Mouse (Mus musculus): ENCODE results near the gene Ccp110.

Ccp110 gene

GRCm38 (mm10) chr7:118728846-118729587 lies 16.7 kb downstream of the Ccp110 start:
- no peak for DNase-seq (ENCODE audit: low spot score in 2 of 2)

DNA sequence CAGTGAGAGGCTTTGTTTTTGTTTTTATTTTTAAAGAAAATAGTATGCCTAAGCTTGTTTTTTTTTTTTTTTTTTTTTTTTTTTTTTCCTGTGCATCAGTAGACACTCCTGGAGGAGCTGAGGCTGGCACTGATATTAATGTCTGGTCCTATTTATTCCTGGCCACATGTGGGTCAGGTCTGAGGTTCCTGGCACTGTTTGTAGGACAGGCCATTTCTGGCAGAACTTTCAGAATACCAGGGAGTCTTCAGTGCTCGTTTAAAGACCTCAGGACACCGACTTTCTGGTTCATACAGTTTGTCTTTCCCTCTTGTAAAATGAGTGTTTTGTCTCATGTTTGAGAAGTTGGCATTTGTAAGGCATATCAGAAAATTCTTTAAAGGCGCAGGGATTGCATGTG lies 19.4 kb downstream of the Ccp110 start:
- no peak for DNase-seq (ENCODE audit: low spot score in 2 of 2)

- no peak for DNase-seq (ENCODE audit: low spot score in 2 of 2)
These were observed 20.9 kb downstream of the Ccp110 start for GRCm38 (mm10) chr7:118733225-118733624.

GRCm38 (mm10) chr7:118738730-118739129 lies 26.4 kb downstream of the Ccp110 start:
- DNase-seq (ENCODE audit: low spot score in 2 of 2), result no peak

GRCm38 (mm10) chr7:118739975-118740531 lies 27.7 kb downstream of the Ccp110 start, which contains the start of gene Vps35l:
Gene Vps35l (plus strand): TSS chr7:118740226.
- DNase-seq (ENCODE audit: low spot score in 2 of 2), result peak; percentile 65 to 86

GRCm38 (mm10) chr7:118740532-118741338 lies 28.4 kb downstream of the Ccp110 start:
- peak; percentile 86 to 97 for DNase-seq (ENCODE audit: low spot score in 2 of 2)

DNA sequence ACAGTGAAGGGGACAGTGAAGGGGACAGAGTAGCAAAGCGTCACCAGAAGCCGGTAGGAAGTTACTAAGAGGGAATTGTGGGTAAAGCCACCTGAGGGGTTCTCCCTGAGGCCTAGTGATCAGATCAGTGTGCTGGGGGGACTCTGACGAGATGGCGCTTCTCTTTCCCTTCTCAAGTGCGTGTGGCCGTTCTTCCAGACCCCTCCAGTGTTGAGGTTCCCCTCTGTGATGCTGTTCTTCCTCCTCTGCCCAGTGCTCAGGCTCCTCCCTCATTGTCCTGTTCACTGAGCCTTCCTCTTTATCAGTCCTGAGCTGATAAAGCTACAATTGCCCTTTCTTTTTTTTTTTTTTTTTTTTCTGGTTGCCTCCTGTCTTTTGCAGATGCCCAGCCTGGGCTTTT lies 29.9 kb downstream of the Ccp110 start:
- DNase-seq (ENCODE audit: low spot score in 2 of 2), result no peak

- DNase-seq (ENCODE audit: low spot score in 2 of 2), result no peak
These were observed 32.4 kb downstream of the Ccp110 start for GRCm38 (mm10) chr7:118744766-118745165.

DNA sequence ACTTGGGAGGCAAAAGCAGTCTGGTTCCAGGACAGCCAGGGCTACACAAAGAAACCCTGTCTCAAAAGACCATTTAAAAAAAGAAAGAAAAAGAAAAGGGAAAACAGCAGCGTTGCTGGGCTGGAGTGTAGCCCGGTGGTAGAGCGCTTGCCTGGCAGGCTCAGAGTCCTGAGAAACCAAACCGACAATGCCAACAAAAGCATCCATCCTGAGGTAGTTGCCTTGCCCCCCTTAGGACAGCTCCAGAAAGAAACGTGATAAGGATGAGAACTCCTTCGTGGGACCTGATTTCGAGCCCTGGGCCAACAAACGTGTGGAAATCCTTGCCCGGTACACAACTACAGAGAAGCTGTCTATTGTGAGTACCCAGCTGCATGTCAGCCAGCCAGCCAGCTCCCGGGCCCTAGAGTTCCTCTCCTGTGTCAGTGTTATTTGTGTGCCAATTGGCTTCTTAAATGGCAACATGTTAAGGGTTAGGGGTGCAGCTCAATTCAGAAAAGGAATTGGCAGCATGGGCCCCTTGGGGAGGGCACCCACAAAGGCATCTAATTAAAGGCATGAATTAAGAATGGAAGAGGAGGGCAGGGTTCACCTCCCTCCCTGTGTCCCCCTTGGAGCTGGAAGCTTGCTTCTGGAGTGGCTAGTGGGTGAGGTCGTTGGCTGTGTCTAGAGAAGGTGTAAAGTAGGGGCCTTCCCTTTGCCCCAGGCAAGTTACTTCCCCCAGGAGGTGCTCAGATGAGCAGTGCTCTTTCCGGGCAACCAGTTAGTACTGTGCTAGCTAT lies 35.7 kb downstream of the Ccp110 start:
- DNase-seq (ENCODE audit: low spot score in 2 of 2), result peak in 1 of 2 experiments; percentile 34

DNA sequence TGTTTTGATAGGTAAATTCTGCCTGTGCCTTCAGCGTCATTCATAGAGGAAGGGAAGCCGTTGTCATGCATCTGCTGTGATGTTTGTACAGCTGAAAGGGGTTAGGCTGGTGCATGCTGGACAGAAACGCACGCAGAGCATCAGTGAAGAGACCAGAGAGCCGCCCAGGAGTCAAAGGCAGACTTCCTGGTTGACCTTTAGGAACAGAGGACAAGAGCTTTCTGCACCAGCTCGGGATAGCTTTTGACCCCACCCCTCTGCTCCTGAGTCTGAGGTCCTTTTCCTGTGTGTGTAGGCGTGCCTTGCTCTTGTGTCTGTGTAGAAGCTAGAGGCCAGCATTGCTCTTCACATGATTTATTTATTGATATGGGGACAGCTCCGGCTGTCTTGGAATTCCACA lies 37.4 kb downstream of the Ccp110 start:
- no peak for DNase-seq (ENCODE audit: low spot score in 2 of 2)

GRCm38 (mm10) chr7:118751625-118752024 lies 39.3 kb downstream of the Ccp110 start:
- DNase-seq (ENCODE audit: low spot score in 2 of 2), result no peak

GRCm38 (mm10) chr7:118755756-118756155 lies 43.4 kb downstream of the Ccp110 start:
- no peak for DNase-seq (ENCODE audit: low spot score in 2 of 2)

DNA sequence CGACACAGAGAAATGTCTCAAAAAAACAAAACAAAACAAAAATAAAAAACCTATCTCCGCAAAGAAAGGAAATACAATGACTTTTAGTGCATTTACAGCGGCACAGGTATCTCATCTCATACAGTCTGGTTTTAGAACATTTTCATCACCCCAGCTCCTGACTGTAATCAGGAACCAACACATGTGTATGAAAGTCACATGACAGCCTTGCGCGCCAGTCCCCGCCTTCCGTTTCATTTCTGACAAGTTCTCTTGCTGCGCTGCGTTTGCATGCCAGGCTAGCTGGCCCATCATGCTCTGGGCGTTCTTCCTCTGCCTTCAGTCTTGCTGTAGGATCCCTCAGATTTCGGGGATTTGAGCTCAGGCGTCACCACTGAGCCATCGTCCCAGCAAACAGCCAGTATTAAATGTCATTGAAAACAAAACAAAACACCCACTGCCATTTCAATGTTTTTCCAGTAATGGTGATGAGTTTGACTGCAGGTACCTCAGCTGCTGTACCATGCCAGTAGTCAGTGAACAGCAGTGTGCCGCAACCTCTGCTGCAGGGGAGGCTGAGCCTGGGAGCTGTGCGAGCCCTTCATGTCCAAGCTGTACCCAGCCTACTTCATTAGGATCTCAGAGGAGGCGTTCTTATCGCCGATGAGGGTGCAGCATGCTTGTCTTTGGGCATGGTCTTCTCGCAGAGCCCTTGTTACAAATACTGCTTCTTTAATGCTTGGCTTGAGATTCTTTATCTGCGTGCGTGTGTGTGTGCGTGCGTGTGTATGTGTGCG lies 44.3 kb downstream of the Ccp110 start:
- no peak for DNase-seq (ENCODE audit: low spot score in 2 of 2)

GRCm38 (mm10) chr7:118758369-118758768 lies 46.0 kb downstream of the Ccp110 start:
- DNase-seq (ENCODE audit: low spot score in 2 of 2), result no peak

- DNase-seq (ENCODE audit: low spot score in 2 of 2), result no peak
These were observed 47.0 kb downstream of the Ccp110 start for GRCm38 (mm10) chr7:118759372-118759771.

DNA sequence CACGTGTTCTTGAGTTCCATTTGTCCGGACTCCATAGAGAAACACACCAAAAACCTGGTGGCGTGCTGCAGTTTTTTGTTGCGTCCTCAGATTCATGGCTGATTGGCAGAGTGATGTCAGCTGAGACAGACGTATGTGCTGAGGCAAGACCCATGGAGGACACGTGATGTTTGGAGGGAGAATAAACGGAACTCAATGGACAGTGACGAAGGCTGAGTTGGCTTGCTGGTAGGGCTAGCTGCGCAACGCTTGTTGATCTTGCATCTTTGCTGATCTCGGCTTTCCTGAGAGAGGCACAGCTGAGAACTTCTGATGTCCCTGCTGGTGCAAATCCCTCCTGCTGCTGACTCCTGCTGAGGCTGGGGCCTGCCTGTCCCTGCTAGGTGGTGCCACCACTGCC lies 51.6 kb downstream of the Ccp110 start:
- DNase-seq (ENCODE audit: low spot score in 2 of 2), result no peak

DNA sequence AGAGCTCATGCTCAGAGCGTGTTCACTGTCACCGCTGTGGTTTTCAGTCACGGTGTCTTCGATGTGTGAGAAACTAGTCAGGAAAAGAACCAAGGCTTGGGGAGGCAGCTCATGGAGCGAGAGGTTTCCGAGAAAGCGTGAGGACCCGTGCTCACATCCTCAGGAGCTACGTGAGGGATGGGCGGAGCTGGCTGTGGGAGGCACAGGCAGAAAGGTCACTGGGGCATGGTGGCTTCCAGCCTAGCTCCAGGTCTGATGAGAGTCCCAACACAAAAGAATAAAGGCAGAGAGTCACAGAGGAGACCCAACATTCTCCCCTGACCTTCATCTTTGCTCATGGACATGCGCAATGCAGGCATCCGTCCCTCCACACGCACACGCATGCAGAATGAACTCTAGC lies 52.4 kb downstream of the Ccp110 start:
- DNase-seq (ENCODE audit: low spot score in 2 of 2), result no peak

GRCm38 (mm10) chr7:118765604-118766003 lies 53.3 kb downstream of the Ccp110 start:
- no peak for DNase-seq (ENCODE audit: low spot score in 2 of 2)

DNA sequence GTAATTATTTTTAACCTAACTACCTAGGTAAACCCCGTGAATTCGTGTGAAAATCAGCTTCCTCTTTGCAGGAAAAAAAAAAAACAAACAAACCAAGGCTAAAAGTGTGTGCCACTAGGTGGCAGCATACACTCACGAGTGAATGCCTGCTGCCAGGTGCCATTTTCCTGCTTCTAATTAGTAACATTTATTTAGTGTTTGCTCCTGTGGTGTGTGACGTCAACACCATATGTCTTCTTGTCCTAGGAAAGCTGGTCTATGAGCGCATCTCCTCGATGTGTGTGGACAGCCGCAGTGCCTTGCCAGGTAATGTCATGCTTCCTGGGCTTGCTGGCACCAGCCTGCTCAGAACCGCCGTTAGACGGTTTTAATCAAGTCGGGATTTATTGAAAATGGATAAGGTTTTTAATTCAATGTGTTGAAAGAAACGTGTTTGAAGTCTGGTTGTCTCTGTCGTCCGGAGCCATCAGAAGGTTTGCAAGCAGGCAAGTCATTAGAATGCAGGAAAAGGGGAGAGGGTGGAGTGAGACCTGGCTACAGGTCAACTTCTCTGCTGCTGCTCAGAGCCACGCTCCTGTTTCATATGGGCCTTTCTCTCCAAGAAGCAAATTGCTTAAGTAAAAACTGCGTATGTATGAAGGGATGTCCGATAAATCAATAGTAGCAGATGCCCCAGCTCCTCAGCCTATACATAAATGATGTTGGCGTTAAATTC lies 53.9 kb downstream of the Ccp110 start:
- peak; percentile 37 to 71 for DNase-seq (ENCODE audit: low spot score in 2 of 2)

DNA sequence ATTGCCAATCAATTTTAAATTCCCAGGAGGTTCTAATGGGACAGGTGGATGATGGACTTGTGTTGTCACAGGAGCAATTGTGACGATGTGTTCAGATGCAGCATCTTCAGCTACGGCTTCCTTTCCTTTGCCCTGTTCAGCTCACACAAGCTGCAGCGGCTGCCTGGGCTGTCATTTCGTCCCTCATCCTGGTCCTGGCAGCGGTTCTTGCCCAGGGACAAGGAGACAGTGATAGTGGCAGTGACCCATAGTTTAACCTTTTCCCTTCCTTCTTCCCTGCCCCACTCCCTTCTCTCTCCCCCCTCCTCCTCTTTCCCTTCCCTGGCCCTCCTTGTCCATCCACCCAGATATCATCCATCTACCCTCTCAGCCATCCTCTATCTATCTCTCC lies 54.5 kb downstream of the Ccp110 start:
- no peak for DNase-seq (ENCODE audit: low spot score in 2 of 2)
